Mouse (Mus musculus) urinary bladder, adult 18-20 months (tissue): Measurements from ENCODE around the gene Gm10840.
"Not testable (repeated sequence)": the region's sequence is repeated elsewhere in the genome, so short reads cannot be mapped to it uniquely, and the experiment has no call there.

Experiments used
- DNase-seq, 2 experiments: peaks; one replicate each; pipeline ENCODE4 v3.0.0; 2022; ENCODE audit warnings: low spot score in 2 of 2, mixed read lengths in 2 of 2

Gm10840 gene

DNA sequence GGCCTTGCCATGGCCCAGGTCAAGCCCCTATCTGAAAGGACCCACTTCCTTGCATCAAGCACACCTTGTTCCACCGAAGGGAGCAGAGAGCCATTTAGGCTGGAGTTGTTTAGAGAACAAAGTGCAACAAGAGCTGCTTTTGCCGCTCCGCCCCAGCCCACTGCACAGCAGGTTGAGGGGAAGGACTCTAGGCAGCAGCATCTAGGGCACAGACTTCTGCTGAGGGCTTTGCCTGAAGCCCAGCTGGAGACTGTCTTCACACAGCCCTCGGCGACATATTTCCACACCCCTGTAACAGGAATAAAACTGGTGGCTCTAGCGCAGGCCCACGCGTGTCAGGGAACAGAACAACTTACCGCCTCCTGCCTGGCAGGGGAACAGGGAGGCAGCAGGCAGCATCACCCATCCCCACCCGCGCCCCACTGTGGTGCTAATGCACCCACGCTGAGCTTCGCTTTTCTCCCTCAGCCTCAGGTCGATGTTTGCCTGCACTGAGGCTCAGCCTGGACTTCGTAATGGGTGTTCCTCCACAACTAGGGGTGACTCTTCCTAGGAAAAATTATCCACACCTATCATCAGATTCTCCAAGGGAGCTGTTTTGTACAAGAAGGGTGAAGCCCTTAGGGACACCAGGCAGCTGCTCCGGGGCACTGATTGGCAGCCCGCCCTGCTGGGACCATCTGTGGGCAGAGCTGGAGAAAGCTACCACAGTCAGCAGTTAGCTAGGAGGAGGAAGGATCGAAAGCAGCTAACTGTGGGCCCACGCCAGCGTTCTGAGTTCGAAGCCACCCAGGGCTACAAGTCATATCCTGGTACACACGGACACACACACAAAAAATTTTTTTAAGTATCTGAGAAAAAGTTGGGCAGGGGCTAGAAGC, at the start of gene Gm10840, which contains the start of gene Limd2:
TSS of gene Gm10840 (plus strand) at position 10 of the 881 bp plus-strand sequence.
TSS of gene Limd2 (minus strand) at position 20 of the 881 bp plus-strand sequence.
- DNase-seq = peak in 1 of 2 experiments; percentile 21

DNA sequence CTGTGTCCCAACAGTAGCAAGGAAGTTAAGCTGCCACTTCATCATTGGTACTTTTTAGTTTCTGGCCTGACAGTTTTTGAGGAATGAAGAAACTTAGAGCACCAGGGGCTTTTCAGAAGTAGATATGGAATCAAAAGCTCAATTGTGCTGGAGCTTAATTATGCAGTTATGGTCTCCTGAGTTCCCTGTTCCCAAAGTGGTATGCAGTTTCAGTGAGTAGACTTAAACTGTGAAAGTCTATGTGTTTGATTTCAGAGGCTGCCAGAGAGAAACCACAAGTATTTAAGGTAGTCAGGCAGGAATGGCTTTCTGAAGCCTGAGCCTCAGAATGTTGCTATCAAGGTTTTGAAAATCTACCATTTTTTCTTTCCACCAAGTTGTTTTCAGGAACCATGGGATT, 49.0 kb upstream of the Gm10840 start:
- DNase-seq = no peak

DNA sequence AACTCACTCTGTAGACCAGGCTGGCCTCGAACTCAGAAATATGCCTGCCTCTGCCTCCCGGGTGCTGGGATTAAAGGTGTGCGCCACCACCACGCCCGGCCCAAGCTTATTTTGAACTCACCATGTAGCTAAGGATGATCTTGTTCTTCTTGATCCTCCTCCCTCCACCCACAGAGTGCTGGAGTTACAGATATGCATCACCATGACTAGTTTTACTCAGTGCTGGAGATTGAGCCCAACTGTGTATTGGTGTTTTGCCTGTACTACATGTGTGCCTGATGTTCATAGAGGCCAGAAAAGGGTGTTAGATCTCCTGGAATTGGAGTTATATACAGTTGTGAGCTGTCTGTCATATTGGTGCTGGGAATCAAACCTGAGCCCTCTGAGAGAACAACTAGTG, 38.4 kb upstream of the Gm10840 start:
- DNase-seq = no peak

DNA sequence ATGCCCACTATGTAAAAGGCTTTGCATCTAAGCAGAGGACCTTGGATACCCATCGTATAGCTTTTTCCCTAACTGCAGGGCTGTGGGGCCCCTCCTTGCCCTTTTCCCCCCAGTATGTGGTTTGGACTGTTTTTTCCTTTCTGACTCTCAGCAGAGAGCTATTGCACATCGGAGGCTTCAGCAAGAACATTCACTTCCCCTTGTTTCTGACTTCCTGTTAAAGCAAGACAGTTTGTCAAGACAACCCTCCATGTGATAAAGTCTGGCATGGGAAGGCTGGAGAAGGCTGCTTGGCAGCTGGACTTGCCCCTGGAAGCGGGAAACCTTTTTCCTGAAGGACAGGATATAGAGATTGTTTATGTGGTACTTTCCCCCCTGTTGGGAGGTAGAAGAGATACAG, 37.9 kb upstream of the Gm10840 start:
- no peak for DNase-seq

DNA sequence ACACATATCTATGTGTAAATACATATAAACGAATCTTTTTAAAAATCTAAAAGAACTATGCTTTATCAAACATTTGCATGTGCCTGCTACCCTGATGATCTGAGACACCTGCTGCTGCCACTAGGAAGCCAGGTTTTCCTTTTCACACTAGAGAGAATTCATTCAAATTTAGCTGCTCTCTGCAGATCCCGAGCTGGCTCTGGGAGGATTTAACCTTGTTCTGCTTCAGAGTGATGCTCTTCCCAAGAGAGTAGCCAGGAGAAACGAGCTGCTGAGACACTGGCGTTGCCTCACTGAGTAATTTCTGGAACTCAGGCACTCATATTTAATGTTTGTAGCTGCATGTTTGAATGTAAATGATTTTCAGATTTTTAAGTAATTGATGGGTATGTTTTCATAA, 35.9 kb upstream of the Gm10840 start:
- DNase-seq = no peak

DNA sequence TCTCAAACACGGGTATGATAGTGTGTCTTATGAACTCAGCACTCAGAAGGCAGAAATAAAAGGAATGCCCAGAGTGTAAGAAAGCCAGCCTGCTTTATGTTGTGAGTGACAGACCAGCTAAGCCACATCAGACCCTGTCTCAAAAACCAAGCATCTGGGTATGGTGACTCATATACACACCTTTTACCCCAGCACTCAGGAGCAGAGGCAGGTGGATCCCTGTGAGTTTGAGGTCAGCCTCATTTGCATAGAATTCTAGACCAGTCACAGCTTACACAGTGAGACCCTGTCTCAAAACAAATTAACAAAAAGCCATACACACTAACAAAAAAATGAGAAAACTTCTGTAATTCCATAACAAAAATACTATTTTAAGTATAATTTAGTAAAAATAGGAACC, 34.8 kb upstream of the Gm10840 start:
- DNase-seq = no peak

DNA sequence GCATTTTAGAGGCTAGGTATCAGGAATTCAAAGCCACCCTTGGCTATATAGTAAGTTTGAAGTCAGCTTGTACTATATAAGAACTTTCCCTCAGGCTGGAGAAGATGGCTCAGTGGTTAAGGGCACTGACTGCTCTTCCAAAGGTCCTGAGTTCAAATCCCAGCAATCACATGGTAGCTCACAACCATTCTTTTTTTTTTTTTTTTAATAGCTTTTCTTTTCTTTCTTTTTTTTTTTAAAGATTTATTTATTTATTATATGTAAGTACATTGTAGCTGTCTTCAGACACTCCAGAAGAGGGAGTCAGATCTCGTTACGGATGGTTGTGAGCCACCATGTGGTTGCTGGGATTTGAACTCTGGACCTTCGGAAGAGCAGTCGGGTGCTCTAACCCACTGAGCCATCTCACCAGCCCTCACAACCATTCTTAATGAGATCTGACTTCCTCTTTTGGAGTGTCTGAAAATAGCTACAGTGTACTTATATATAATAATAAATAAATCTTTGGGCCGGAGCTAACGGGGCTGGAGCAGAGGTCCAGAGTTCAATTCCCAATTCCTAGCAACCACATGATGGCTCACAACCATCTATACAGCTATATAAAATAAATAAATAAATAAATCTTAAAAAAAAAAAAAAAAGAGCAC, 33.8 kb upstream of the Gm10840 start:
- not testable (repeated sequence) for DNase-seq

DNA sequence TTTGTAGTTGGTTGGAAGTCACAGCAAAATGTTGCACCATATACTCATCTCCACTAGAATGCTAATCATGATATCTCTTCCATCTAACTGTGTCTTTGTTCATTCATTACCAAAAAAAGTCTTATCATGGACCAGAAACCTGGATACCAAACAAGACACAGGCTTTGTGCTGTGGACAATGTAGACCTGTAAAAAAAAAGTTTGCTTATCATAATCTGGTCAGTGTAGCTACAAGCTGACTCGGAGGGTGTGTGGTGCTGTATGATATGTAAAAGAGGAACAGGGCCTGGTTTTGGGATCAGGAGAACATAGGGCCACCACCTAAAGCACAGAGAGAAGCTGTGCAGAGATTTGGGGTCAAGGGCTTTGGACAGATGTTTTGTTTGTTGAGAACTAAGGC, 31.2 kb upstream of the Gm10840 start:
- no peak for DNase-seq

DNA sequence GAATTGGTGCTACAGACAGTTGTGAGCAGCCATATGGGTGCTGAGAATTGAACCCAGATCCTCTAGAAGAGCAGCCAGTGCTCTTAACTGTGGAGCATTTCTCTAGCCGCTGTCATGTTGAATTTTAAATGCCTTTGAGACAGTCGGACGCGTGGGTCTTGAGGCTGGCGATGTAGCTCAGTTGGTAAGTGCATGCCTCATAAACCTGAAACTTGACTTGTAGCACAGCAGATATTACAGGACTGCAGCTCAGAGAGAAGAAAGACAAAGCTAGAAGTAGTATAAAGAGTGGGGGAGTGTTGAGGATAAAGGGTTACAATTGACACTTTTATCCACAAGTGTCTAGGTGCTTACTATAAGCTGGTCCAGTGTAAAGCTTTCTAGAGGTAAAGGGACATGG, 28.1 kb upstream of the Gm10840 start:
- no peak for DNase-seq

DNA sequence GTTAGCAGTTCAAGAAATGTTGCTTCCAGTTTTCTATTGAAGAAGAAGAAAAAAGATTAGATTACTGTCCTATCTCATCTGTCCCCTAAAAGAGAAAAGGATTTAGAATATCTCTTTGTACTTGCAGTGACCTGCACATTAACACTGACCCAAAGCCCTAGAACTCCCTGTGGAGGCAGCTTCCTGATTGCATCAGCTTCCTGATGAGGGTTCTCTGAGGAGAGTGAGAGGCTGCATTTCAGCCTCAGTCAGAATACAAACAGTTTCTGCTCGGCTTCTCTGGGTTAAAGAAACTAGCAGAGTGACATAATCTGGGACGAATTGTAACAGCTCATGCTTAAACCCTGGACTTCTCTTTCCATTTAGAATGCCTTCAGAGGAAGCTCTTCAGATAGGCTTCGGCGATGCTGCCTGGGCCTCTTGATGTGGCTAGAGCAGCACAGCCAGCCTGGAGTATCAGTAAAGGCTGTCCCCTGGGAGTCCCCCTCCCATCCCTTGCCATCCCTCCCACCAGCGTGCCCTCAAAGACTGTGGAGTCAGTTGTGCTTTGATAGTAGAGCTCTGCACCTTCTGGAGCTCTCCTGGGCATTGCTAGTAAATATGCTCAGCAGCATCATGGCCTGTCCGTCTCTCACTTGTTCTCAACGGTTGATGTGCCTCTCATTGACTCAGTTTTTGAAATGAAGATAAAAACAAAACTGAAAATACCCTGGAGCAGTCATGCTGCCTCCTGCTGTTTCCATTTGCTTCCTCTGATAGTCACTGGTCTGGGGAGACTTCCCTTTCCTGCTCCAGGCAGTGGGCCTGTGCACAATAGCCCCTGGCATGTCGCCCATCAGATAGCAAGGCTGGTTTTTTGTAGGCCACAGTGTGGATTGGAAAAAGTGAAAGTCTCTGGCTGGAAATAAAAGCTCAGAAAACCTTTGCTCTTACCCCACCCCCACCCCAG, 25.8 kb upstream of the Gm10840 start:
- DNase-seq = peak; percentile 43 to 63

DNA sequence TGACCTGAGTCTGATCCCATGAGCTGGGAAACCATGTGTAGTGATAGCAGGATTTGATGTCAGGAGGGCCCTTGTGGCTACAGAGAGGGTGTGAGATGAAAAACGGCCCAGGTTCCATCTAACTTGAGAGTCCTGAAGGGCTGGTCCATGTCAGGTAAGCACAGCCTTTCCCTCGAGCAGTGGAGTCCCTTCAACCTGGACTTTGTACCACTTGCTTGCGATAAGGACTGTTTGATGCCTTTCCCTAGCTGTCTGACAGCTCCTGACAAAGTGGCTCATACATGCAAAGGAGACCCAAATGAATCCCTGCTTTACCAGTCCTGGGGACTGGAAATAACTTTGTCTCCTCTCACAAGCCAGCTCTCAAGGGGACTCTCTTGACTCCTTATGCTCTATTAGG, 9.4 kb upstream of the Gm10840 start:
- no peak for DNase-seq

DNA sequence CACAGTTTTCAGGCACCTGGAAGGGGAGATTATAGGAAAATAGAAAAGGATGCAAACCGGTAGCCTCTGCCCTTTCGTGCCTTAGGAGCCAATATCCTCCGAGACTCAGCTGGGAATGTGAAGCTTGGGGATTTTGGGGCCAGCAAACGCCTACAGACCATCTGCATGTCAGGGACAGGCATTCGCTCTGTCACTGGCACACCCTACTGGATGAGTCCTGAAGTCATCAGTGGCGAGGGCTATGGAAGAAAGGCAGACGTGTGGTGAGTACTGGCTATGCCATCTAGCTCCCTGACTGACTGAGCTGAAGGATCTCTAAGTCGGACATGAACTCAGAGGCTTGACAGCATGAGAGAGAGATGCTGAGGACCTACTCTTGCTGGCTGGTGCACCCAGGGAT, 8.5 kb upstream of the Gm10840 start:
- no peak for DNase-seq

DNA sequence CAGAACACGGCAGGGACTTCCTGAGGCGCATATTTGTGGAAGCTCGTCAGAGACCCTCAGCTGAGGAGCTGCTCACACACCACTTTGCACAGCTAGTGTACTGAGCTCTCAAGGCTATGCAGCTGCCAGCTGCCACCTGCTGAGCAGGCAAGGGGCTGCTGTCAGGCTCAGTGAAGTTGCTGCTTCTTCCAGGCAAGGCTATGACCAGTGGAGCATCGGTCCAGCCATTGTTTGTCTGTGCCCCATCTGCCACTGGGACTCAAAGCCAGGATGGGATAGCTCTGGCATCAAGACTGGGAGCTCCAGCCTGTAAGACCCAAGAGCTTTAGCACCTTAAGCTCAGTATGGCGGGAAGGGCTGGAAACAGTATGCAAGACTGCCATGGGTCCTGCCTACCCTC, 6.6 kb upstream of the Gm10840 start:
- DNase-seq = no peak

DNA sequence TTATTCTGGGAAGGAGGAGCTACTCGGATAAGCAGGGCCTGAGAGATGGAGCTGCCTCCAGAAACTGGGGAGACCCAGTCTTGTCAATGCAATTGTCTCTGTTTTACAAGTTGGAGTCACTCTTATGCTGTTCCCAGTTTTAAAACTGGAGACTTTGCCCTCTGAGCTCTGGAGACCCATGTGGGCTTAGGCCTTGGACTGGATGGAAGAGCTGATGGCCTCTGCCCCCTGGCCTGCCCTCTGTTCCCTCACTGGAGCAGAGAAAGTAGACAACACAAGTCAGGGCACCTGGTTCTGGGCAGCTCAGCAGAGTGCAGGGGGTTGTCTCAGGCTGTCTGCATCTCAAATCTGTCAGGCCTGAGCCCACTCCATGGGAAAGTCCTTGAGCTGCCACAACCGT, 5.9 kb upstream of the Gm10840 start:
- no peak for DNase-seq

DNA sequence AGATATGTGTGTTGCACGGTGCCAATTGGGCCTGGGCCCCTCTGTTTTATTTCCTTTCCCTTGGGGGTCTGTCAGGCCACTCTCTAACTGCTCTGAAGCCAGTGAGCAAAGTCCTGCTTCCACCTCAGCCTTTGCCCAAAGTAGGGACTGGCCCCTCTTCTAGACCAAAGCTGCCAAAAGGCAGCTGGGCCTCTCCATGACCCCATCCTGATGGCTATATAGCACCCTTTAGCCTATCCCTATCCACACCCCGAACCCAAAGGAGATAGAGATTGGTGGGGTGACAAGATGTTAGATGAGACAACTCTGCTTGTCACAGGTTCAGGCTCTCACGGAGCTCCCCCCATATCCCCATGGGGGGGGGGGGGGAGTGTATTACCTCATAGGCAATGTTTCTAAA, 4.9 kb upstream of the Gm10840 start:
- DNase-seq = no peak

DNA sequence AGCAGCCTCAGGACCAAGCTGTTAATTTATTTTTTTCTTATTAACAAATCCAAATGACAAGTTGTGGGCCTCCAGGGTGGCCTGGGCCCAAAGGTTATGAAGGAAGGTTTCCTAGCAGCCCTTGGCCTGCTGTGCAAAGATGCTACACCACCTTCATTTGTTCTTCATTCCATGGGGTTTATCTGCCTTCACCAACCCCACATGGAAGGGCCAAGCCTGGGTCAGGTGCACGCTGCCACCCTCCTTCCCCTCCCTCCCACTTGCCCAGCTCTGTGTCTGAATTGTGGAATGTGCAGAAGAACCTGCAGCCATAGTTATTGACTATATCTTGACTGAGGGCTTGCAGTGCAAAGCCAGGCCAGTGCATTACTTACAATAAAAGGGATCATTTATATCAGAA, 4.4 kb upstream of the Gm10840 start:
- DNase-seq = no peak

DNA sequence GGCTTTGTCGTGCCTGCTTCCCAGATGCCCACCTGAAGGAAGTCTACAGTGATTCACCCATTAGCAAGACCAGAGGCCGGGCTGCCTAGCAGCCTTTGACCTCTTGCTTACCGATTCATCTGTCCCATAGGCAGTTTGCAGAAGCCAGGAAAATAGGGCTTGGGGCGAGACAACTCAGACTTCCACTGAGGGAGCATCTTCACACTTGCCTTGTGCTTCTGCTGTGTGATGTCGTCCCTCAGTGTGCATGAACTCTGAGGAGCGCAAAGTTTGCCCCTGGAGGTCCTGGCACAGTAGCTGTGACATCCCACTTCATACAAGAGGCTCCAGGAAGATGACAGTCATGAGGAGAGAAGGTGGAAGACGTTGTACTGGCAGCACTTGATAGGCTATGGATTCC, 3.5 kb upstream of the Gm10840 start:
- DNase-seq = no peak

DNA sequence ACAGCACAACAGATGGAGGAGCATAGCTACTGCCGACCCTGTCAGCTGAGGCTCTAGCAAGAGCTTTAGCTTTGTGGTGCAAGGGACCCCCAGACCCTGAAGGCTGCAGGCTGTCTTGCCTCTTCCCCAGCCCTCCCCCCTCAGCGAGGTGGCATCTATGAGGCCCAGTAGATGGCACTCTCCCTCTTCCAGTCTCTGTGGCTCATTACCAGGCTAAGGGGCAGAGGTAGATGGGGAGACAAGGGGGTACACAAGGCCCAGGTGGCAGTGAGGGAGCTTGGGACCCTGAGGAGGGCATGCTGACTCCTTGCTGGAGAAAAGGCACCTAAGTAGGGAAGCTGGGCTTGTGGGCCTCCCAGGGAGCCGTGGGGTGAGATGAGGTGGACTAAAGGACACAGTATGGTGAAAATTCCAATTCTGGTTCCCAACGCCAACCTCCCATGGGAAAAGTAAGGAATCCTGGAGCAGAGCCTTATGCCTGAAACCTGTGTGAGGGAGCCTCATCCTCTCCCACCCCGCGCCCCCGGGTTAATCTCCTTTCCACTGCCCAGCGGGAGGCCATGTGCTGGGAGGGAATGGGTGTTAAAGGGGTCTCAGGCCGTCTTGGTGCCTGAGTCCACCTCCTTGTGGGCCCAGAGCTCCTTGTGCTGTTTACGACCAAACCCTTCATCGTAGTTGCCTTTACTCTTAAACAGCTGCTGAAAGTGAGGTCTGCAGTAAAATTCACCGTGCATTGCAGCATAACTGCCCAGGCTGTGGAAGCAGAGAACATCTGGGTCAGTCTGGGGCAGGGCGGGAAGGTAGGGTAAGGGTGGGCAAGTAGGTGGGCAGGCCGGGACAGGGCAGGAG, 2.3 kb upstream of the Gm10840 start:
- DNase-seq = no peak

DNA sequence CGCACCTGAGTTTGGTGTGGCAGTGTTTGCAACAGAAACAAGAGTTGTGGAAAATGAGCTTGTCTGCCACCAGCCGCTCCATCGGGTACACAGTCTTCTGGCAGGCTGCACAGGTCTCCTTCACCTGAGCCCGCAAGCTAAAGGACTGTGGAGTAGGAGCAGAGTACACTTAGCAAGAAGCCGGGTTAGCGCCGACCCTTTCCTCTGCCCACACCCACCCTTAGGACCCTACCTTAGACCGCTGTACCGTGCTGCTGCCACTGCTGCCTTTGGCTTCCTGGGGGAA, 1.8 kb upstream of the Gm10840 start:
- DNase-seq = no peak

DNA sequence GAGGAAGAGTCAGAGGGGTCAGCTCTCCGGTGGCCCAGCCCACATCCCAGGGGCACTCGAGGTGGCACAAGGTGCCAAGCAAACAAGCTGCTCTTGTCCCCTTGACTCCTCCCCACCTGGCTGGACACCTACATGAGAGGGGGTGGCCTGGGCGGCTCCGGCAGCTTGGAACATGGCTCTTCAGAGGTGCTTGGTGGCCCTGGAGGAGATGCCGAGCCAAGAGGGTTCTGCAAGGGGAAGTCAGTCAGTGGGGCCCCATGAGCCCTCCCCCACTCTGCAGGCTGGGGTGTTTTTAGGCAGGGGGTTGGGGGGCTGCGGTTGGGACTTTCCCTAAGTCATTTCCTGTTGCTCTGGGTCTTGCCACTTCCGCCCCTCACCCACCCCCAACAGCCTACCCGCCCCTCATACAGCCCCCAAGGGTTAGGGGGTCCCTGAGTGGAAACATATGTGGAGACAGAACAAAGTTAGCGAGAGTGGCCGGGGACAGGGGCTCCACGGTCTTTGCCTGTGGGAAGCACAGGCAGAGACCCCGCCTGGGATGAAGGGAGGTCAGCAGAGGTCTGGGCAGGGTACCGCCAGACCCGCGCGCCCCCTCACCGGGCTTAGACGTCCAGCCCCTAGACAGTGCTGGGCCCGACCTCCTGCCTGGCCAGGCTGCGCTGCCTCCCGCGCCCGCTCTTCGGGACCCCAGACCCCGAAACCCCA, 1.3 kb upstream of the Gm10840 start:
- no peak for DNase-seq
